In genomic region chr5:64092748-64093292, GRCm38 (mm10) we compare ENCODE assay signal across 8 mouse cellular contexts. TPM values are rescaled to one million over a fixed set of nuclear protein-coding genes. Genes with fewer than 3 reads are reported as not detected.
DNase-seq lines count a peak whose midpoint lies in the region; ATAC-seq lines count a peak whose summit lies in the region.

Pgm2 (plus strand) TSS chr5:64092950.

- H3K4me2 ChIP-seq in embryonic facial prominence, embryonic 11.5 days (ENCODE audit: low read depth, low read length), result peak within 1 kb of the TSS; percentile 89
- H3K4me2 ChIP-seq in midbrain, embryonic 12.5 days (replicated peaks), result peak within 1 kb of the TSS; percentile 87

- WGBS in embryonic facial prominence, embryonic 11.5 days, result under 1% methylated on average over 38 of the region's 43 CpGs
- WGBS in limb, embryonic 10.5 days, result under 1% methylated on average over 43 of the region's 43 CpGs
- 1% methylated on average over 41 of the region's 43 CpGs for WGBS in midbrain, embryonic 12.5 days

- peak within 1 kb of the TSS; percentile 79 for H3K9ac ChIP-seq in embryonic facial prominence, embryonic 11.5 days (replicated peaks; ENCODE audit: low read length)
- H3K9ac ChIP-seq in midbrain, embryonic 12.5 days (replicated peaks), result peak within 1 kb of the TSS; percentile 80

- H3K36me3 ChIP-seq in embryonic facial prominence, embryonic 11.5 days (replicated peaks; ENCODE audit: control insufficient read depth, insufficient read depth, low read depth, low read length), result no peaks in the 10 kb centered on the region
- H3K36me3 ChIP-seq in limb, embryonic 10.5 days, result peaks cover 7% of the 10 kb centered on the region
- H3K36me3 ChIP-seq in midbrain, embryonic 12.5 days, result no peaks in the 10 kb centered on the region

- DNase-seq in 3134 (ENCODE audit: extremely low read depth, insufficient read length, low spot score), result peak; percentile 86
- peak; percentile 90 for DNase-seq in adrenal gland, postnatal 25 days
- peak; percentile 90 for DNase-seq in embryonic facial prominence, embryonic 11.5 days (ENCODE audit: low spot score)
- peak; percentile 99 for DNase-seq in heart, adult 11 months
- DNase-seq in kidney, adult 18-20 months, result peak; percentile 87
- DNase-seq in limb, embryonic 10.5 days (ENCODE audit: low spot score), result peak; percentile 89
- peak; percentile 71 for DNase-seq in skeletal muscle tissue, adult 2 months (ENCODE audit: low read depth, low spot score)

- H3K4me3 ChIP-seq in embryonic facial prominence, embryonic 11.5 days (ENCODE audit: low read depth, low read length), result peak within 1 kb of the TSS; percentile 68
- H3K4me3 ChIP-seq in limb, embryonic 10.5 days, result peak within 1 kb of the TSS; percentile 87
- H3K4me3 ChIP-seq in midbrain, embryonic 12.5 days, result peak within 1 kb of the TSS; percentile 72

- H3K9me3 ChIP-seq in embryonic facial prominence, embryonic 11.5 days (replicated peaks; ENCODE audit: control insufficient read depth, low read length), result no peaks in the 10 kb centered on the region
- no peaks in the 10 kb centered on the region for H3K9me3 ChIP-seq in limb, embryonic 10.5 days (replicated peaks)
- H3K9me3 ChIP-seq in midbrain, embryonic 12.5 days, result no peaks in the 10 kb centered on the region

- H3K4me1 ChIP-seq in embryonic facial prominence, embryonic 11.5 days (ENCODE audit: control insufficient read depth, insufficient read depth, low read length), result no peaks in the 10 kb centered on the region
- peaks cover 14% of the 10 kb centered on the region for H3K4me1 ChIP-seq in limb, embryonic 10.5 days
- H3K4me1 ChIP-seq in midbrain, embryonic 12.5 days, result peaks cover 7% of the 10 kb centered on the region; the same call in 1 of the 2 replicates

- ATAC-seq in embryonic facial prominence, embryonic 11.5 days (replicated peaks; ENCODE audit: insufficient number of reproducible peaks, low FRiP score, low TSS enrichment, low read depth), result peak; percentile 96
- ATAC-seq in midbrain, embryonic 12.5 days (ENCODE audit: low FRiP score, low read depth), result peak; percentile 97

- H3K27me3 ChIP-seq in embryonic facial prominence, embryonic 11.5 days (ENCODE audit: control insufficient read depth, insufficient read depth, low read length), result no peaks in the 10 kb centered on the region
- H3K27me3 ChIP-seq in limb, embryonic 10.5 days (ENCODE audit: low read depth, poor library complexity, severe bottlenecking), result no peaks in the 10 kb centered on the region
- peaks cover 13% of the 10 kb centered on the region; the same call in 1 of the 2 replicates for H3K27me3 ChIP-seq in midbrain, embryonic 12.5 days

- no peak within 1 kb of the TSS for H3K27ac ChIP-seq in embryonic facial prominence, embryonic 11.5 days (replicated peaks; ENCODE audit: low read depth, low read length)
- H3K27ac ChIP-seq in limb, embryonic 10.5 days, result peak within 1 kb of the TSS; percentile 87
- peak within 1 kb of the TSS; percentile 68 for H3K27ac ChIP-seq in midbrain, embryonic 12.5 days (replicated peaks)

RNA-seq across cellular contexts. Expression of gene Pgm2, which starts in this region (rescaled TPM):
- 16.1 and 21.1 TPM in 2 replicates for total RNA-seq in adrenal gland, postnatal 25 days (2021)
- polyA plus RNA-seq in embryonic facial prominence, embryonic 11.5 days (2014; fragmentation: Nextera tagmentation; extraction: Ambion mirVana), result 35.2 and 35.6 TPM in 2 replicates
- 22.5 and 26.8 TPM in 2 replicates for polyA plus RNA-seq in limb, embryonic 10.5 days (2016; fragmentation: Nextera tagmentation; extraction: Ambion mirVana)
- 25.1 and 25.3 TPM in 2 replicates for polyA plus RNA-seq in midbrain, embryonic 12.5 days (2016; fragmentation: Nextera tagmentation; extraction: Ambion mirVana)
